Mouse (Mus musculus) hindbrain, embryonic 12.5 days (tissue): Measurements from ENCODE around the gene Slc27a1. TPM values are rescaled to one million over a fixed set of nuclear protein-coding genes. Genes with fewer than 3 reads are reported as not detected.

Experiments
- ATAC-seq: fragments of 200-750 bp; cut with Nextera tagmentation; 2 replicates; pipeline ENCODE4 v1.8.0; 2017; ENCODE audit warnings: moderate TSS enrichment; ENCODE audit not compliant: low FRiP score
- H3K27ac ChIP-seq: fragments of 300-500 bp; sonication (generic); 2 replicates; pipeline ENCODE4 v1.5.1; 2016; ENCODE audit warnings: mild to moderate bottlenecking
- H3K27me3 ChIP-seq: fragments of 300-500 bp; sonication (generic); 2 replicates; pipeline ENCODE4 v1.6.1; 2016; ENCODE audit warnings: mild to moderate bottlenecking
- H3K36me3 ChIP-seq: fragments of 300-500 bp; sonication (generic); 2 replicates; pipeline ENCODE4 v1.6.1; 2016; ENCODE audit warnings: mild to moderate bottlenecking
- H3K4me1 ChIP-seq: fragments of 300-500 bp; sonication (generic); 2 replicates; pipeline ENCODE4 v1.6.1; 2016
- H3K4me2 ChIP-seq: fragments of 300-500 bp; sonication (generic); replicated peaks from 2 replicates; pipeline ENCODE4 v1.6.1; 2016; ENCODE audit warnings: mild to moderate bottlenecking
- H3K4me3 ChIP-seq: fragments of 300-500 bp; sonication (generic); 2 replicates; pipeline ENCODE4 v1.5.1; 2016; ENCODE audit warnings: mild to moderate bottlenecking
- H3K9ac ChIP-seq: fragments of 300-500 bp; sonication (generic); 2 replicates; pipeline ENCODE4 v1.6.1; 2016; ENCODE audit warnings: mild to moderate bottlenecking, moderate library complexity
- H3K9me3 ChIP-seq: fragments of 300-500 bp; sonication (generic); replicated peaks from 2 replicates; pipeline ENCODE4 v1.6.1; 2016; ENCODE audit warnings: mild to moderate bottlenecking
- WGBS: fragments of 180-500 bp; shearing (Covaris S2); methylation state at CpG from one replicate; pipeline ENCODE4 v1.1.7; 2016; 5-methylcytosine and 5-hydroxymethylcytosine counted together
- microRNA-seq: library from miRNA; unstranded; fragments of <30 nt; microRNA quantifications from one replicate; pipeline ENCODE4, GENCODE M21; 2017
- polyA plus RNA-seq: library from polyadenylated mRNA; unstranded; fragments of >200 nt; fragmentation: Nextera tagmentation; extraction: Ambion mirVana; gene quantifications from 2 replicates; pipeline ENCODE4 v1.2.1, GENCODE M21; 2016

The Slc27a1 gene
- polyA plus RNA-seq, 1 experiment from 2014 or later, result 54.8 TPM

- no peak overlapping the region for H3K4me3 ChIP-seq
- H3K9me3 ChIP-seq, result no peaks in the 10 kb centered on the region; the same call in none of the 2 replicates
- no peak overlapping the region for H3K9ac ChIP-seq
- H3K36me3 ChIP-seq, result peaks cover 8% of the 10 kb centered on the region
- ATAC-seq, result no peak
- H3K4me2 ChIP-seq, result no peak overlapping the region
- WGBS, result 90% methylated on average over 6 of the region's 6 CpGs
- peaks cover 61% of the 10 kb centered on the region for H3K27me3 ChIP-seq
- H3K4me1 ChIP-seq, result peaks cover 26% of the 10 kb centered on the region
- H3K27ac ChIP-seq, result no peak overlapping the region
Observed at GRCm38 (mm10) chr8:71630761-71631160, 62.1 kb downstream of the Slc27a1 start.

DNA sequence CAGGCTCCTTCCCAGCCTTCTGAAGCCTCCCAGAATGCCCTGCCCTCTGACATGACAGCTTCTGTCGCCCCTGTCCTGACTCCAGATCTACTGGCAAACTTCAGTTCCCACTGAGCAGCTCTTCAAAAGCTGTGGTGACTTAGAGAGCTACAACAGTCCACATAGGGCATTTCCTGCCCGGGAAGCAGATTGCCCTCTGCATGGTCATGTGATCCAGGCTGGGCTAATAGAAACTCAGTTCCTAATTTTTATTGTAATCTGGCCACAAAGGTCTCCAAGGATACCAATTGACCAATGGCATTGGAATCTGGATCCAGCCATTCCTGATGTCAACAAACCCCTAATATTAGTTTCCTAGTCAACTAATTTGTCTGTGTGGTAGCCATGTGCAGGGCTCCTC lies 63.2 kb downstream of the Slc27a1 start:
- H3K27ac ChIP-seq, result no peak overlapping the region
- no peak overlapping the region for H3K4me2 ChIP-seq
- peaks cover 67% of the 10 kb centered on the region for H3K27me3 ChIP-seq
- peaks cover 26% of the 10 kb centered on the region for H3K4me1 ChIP-seq
- no peak overlapping the region for H3K4me3 ChIP-seq
- H3K9ac ChIP-seq, result no peak overlapping the region
- no peak for ATAC-seq
- 55% methylated on average over 2 of the region's 2 CpGs for WGBS
- no peaks in the 10 kb centered on the region; the same call in none of the 2 replicates for H3K9me3 ChIP-seq
- H3K36me3 ChIP-seq, result peaks cover 8% of the 10 kb centered on the region

GRCm38 (mm10) chr8:71633164-71633563 lies 64.5 kb downstream of the Slc27a1 start:
- WGBS, result 10% methylated on average over 16 of the region's 22 CpGs
- H3K27ac ChIP-seq, result no peak overlapping the region
- peaks cover 22% of the 10 kb centered on the region for H3K4me1 ChIP-seq
- no peak overlapping the region for H3K4me3 ChIP-seq
- no peak overlapping the region for H3K4me2 ChIP-seq
- peaks cover 8% of the 10 kb centered on the region for H3K36me3 ChIP-seq
- no peaks in the 10 kb centered on the region; the same call in none of the 2 replicates for H3K9me3 ChIP-seq
- peaks cover 67% of the 10 kb centered on the region for H3K27me3 ChIP-seq
- H3K9ac ChIP-seq, result no peak overlapping the region
- ATAC-seq, result no peak

GRCm38 (mm10) chr8:71633981-71634667 lies 65.4 kb downstream of the Slc27a1 start:
- peak; percentile 47 for ATAC-seq
- Histone ChIP-seq H3K4me1 (peaks cover 15% of the 10 kb centered on the region), H3K4me2 (peak overlapping the region; percentile 38), H3K27me3 (peaks cover 73% of the 10 kb centered on the region), H3K4me3 (peak overlapping the region; percentile 7; the same call in 1 of the 2 replicates), H3K9ac (peak overlapping the region; percentile 48; the same call in 1 of the 2 replicates), H3K27ac (no peak overlapping the region), H3K9me3 (no peaks in the 10 kb centered on the region; the same call in none of the 2 replicates), H3K36me3 (peaks cover 8% of the 10 kb centered on the region)
- 4% methylated on average over 26 of the region's 26 CpGs for whole genome bisulfite sequencing

Small RNA genes lying within 50 kb of the gene (microRNA-seq; reads per million reads assigned to microRNA genes)
- 1.1 reads per million for gene Mir6769b

Other genes with a start within 250 kb of the Slc27a1 start
- 80.8 and 82.4 TPM in 2 replicates for gene Use1, start 202.0 kb upstream of the Slc27a1 start, polyA plus RNA-seq
- gene Ocel1, start 197.6 kb upstream of the Slc27a1 start, polyA plus RNA-seq, result 5.8 and 6.7 TPM in 2 replicates
- gene Nr2f6, start 186.9 kb upstream of the Slc27a1 start, polyA plus RNA-seq, result 61.2 and 65.2 TPM in 2 replicates
- gene Ushbp1, start 173.1 kb upstream of the Slc27a1 start, polyA plus RNA-seq, result 5.7 and 6.8 TPM in 2 replicates
- 91.1 and 104 TPM in 2 replicates for gene Babam1, start 172.0 kb upstream of the Slc27a1 start, polyA plus RNA-seq
- gene Ankle1, start 162.9 kb upstream of the Slc27a1 start, polyA plus RNA-seq, result 22.0 and 26.4 TPM in 2 replicates
- gene Abhd8, start 105.2 kb upstream of the Slc27a1 start, polyA plus RNA-seq, result 107 and 108 TPM in 2 replicates
- gene Mrpl34, start 103.9 kb upstream of the Slc27a1 start, polyA plus RNA-seq, result 194 and 214 TPM in 2 replicates
- gene Dda1, start 99.7 kb upstream of the Slc27a1 start, polyA plus RNA-seq, result 155 and 161 TPM in 2 replicates
- gene Ano8, start 82.9 kb upstream of the Slc27a1 start, polyA plus RNA-seq, result 18.0 and 19.6 TPM in 2 replicates
- gene Gtpbp3, start 80.8 kb upstream of the Slc27a1 start, polyA plus RNA-seq, result 15.3 and 16.5 TPM in 2 replicates
- 39.7 and 42.4 TPM in 2 replicates for gene Plvap, start 57.1 kb upstream of the Slc27a1 start, polyA plus RNA-seq
- 0.67 and 0.70 TPM in 2 replicates for gene Ccdc194, start 43.2 kb upstream of the Slc27a1 start, polyA plus RNA-seq
- 12.9 and 13.4 TPM in 2 replicates for gene Bst2, start 31.4 kb upstream of the Slc27a1 start, polyA plus RNA-seq
- 51.7 and 58.4 TPM in 2 replicates for gene Mvb12a, start 26.0 kb upstream of the Slc27a1 start, polyA plus RNA-seq
- gene Tmem221, start 10.0 kb upstream of the Slc27a1 start, polyA plus RNA-seq, result 0.18 and 0.56 TPM in 2 replicates
- not detected in 2 replicates for gene Nxnl1, start 2.3 kb upstream of the Slc27a1 start, polyA plus RNA-seq
- gene Pgls, start 23.3 kb downstream of the Slc27a1 start, polyA plus RNA-seq, result 197 and 202 TPM in 2 replicates
- 5.3 and 6.3 TPM in 2 replicates for gene Fam129c, start 28.8 kb downstream of the Slc27a1 start, polyA plus RNA-seq
- gene Colgalt1, start 42.1 kb downstream of the Slc27a1 start, polyA plus RNA-seq, result 63.7 and 65.9 TPM in 2 replicates
- gene Unc13a, start 102.9 kb downstream of the Slc27a1 start, polyA plus RNA-seq, result 13.9 and 16.1 TPM in 2 replicates
- gene Jak3, start 107.4 kb downstream of the Slc27a1 start, polyA plus RNA-seq, result 3.7 and 3.8 TPM in 2 replicates
- 0.69 TPM in 1 of 2 replicates, not detected in the other for gene Insl3, start 120.3 kb downstream of the Slc27a1 start, polyA plus RNA-seq
- gene B3gnt3, start 132.9 kb downstream of the Slc27a1 start, polyA plus RNA-seq, result 0.59 and 0.86 TPM in 2 replicates
- 38.4 and 39.4 TPM in 2 replicates for gene Fcho1, start 156.8 kb downstream of the Slc27a1 start, polyA plus RNA-seq